Mouse (Mus musculus) megakaryocyte, embryonic 14.5 days (primary cell): ENCODE data around the gene Gpt2.

Source experiments
- FLI1 ChIP-seq: IDR thresholded peaks from 2 replicates; pipeline ENCODE4 v1.6.1; 2012; ENCODE audit warnings: low read length, inconsistent platforms, mixed read lengths
- GATA1 ChIP-seq: IDR thresholded peaks from 3 replicates; pipeline ENCODE4 v1.6.1; 2012; ENCODE audit warnings: mixed read lengths, low read length, inconsistent platforms, borderline replicate concordance

DNA sequence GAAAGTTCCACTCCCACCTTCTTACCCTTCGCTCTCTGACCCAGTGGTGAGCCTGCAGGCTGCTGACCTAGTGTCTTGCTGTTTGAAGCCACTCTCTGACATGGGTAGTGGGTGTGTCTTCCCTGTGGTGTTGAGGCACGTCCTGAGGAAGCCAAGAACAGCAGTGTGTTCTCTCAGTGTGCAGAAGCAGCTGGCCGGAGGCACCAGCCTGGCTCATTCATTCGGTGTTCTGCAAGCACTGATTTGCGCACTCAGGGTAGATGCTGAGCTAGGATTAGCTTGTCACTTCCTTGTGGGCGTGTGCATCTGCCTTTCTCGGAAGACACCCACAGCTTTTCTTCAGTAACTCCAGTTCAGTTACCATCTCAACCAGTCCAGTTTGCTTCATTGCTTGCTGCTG is 23.0 kb downstream of the Gpt2 start:
- TF ChIP-seq GATA1 (no peak), FLI1 (no peak)
